Mouse (Mus musculus) stomach, embryonic 15.5 days (tissue): ENCODE results near the gene Pes1. TPM values are rescaled to one million over a fixed set of nuclear protein-coding genes. Genes with fewer than 3 reads are reported as not detected.
A peak's percentile ranks its signal among the peaks of the same experiment; 100 is the strongest.
"Not testable (repeated sequence)": the region's sequence is repeated elsewhere in the genome, so short reads cannot be mapped to it uniquely, and the experiment has no call there.

ENCODE experiments used
- ATAC-seq: fragments of 200-750 bp; cut with Nextera tagmentation; 2 replicates; pipeline ENCODE4 v1.8.0; 2017; ENCODE audit warnings: low read depth, moderate number of reproducible peaks, moderate TSS enrichment; ENCODE audit not compliant: insufficient read depth, low FRiP score
- H3K27ac ChIP-seq: fragments of 300-500 bp; sonication (generic); 2 replicates; pipeline ENCODE4 v1.5.1; 2015; ENCODE audit warnings: mild to moderate bottlenecking, inconsistent platforms
- H3K27me3 ChIP-seq: fragments of 300-500 bp; sonication (generic); replicated peaks from 2 replicates; pipeline ENCODE4 v1.6.1; 2015; ENCODE audit warnings: inconsistent platforms
- H3K36me3 ChIP-seq: fragments of 300-500 bp; sonication (generic); 2 replicates; pipeline ENCODE4 v1.6.1; 2015; ENCODE audit warnings: inconsistent platforms
- H3K4me1 ChIP-seq: fragments of 300-500 bp; sonication (generic); 2 replicates; pipeline ENCODE4 v1.6.1; 2015; ENCODE audit warnings: inconsistent platforms
- H3K4me2 ChIP-seq: fragments of 300-500 bp; sonication (generic); 2 replicates; pipeline ENCODE4 v1.6.1; 2015; ENCODE audit warnings: mild to moderate bottlenecking, inconsistent platforms
- H3K4me3 ChIP-seq: fragments of 300-500 bp; sonication (generic); replicated peaks from 2 replicates; pipeline ENCODE4 v1.5.1; 2015; ENCODE audit warnings: inconsistent platforms
- H3K9ac ChIP-seq: fragments of 300-500 bp; sonication (generic); 2 replicates; pipeline ENCODE4 v1.6.1; 2015; ENCODE audit warnings: inconsistent platforms
- H3K9me3 ChIP-seq: fragments of 300-500 bp; sonication (generic); 2 replicates; pipeline ENCODE4 v1.6.1; 2016; ENCODE audit warnings: inconsistent platforms
- WGBS: fragments of 180-500 bp; shearing (Covaris S2); methylation state at CpG from one replicate; pipeline ENCODE4 v1.1.7; 2015; 5-methylcytosine and 5-hydroxymethylcytosine counted together
- polyA plus RNA-seq: library from polyadenylated mRNA; unstranded; fragments of >200 nt; fragmentation: Nextera tagmentation; extraction: Ambion mirVana; gene quantifications from 2 replicates; pipeline ENCODE4 v1.2.1, GENCODE M21; 2015

The Pes1 gene
- polyA plus RNA-seq, 1 experiment from 2014 or later, result 75.6 TPM

GRCm38 (mm10) chr11:3933756-3934285 is 30.0 kb upstream of the Pes1 start:
- no peak for ATAC-seq
- Histone ChIP-seq H3K4me1 (no peaks in the 10 kb centered on the region), H3K36me3 (no peaks in the 10 kb centered on the region), H3K27ac (no peak overlapping the region), H3K9ac (no peak overlapping the region), H3K4me2 (no peak overlapping the region), H3K4me3 (no peak overlapping the region), H3K27me3 (no peaks in the 10 kb centered on the region), H3K9me3 (no peaks in the 10 kb centered on the region)
- WGBS, result 90% methylated on average over 9 of the region's 9 CpGs

DNA sequence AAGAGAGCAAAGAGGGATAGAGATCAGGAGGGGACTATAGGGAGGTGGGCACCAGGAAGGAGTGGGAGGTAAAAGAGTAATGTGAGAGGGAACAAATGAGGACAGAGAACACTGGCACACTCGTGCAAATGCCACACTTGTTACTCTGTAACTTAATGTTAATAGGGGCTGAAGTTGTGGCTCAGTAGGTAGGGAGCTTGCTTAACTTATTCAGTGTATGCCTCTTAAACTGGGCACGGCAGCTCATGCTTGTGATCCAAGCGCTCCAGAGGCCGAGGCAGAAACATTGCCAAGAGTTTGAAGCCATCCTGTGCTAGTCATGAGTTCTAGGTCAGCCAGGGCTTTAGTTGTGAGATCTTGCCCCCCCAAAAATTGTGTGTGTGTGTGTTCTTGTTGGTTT is 28.6 kb upstream of the Pes1 start:
- 74% methylated on average over 4 of the region's 4 CpGs for WGBS
- no peak for ATAC-seq
- Histone ChIP-seq H3K4me3 (no peak overlapping the region), H3K27me3 (no peaks in the 10 kb centered on the region), H3K4me2 (no peak overlapping the region), H3K9ac (no peak overlapping the region), H3K27ac (no peak overlapping the region), H3K4me1 (no peaks in the 10 kb centered on the region), H3K36me3 (no peaks in the 10 kb centered on the region), H3K9me3 (no peaks in the 10 kb centered on the region)

GRCm38 (mm10) chr11:3936318-3936717 is 27.5 kb upstream of the Pes1 start:
- H3K9me3 ChIP-seq, result no peaks in the 10 kb centered on the region
- 87% methylated on average over 3 of the region's 3 CpGs for WGBS
- no peaks in the 10 kb centered on the region for H3K27me3 ChIP-seq
- H3K4me3 ChIP-seq, result no peak overlapping the region
- H3K4me1 ChIP-seq, result no peaks in the 10 kb centered on the region
- ATAC-seq, result no peak
- no peak overlapping the region for H3K9ac ChIP-seq
- no peak overlapping the region for H3K4me2 ChIP-seq
- no peaks in the 10 kb centered on the region for H3K36me3 ChIP-seq
- H3K27ac ChIP-seq, result no peak overlapping the region

GRCm38 (mm10) chr11:3937321-3937874 is 26.4 kb upstream of the Pes1 start:
- no peak overlapping the region for H3K4me3 ChIP-seq
- H3K4me2 ChIP-seq, result no peak overlapping the region
- WGBS, result 74% methylated on average over 13 of the region's 13 CpGs
- H3K4me1 ChIP-seq, result no peaks in the 10 kb centered on the region
- H3K9me3 ChIP-seq, result no peaks in the 10 kb centered on the region
- ATAC-seq, result no peak
- H3K27me3 ChIP-seq, result no peaks in the 10 kb centered on the region
- no peaks in the 10 kb centered on the region for H3K36me3 ChIP-seq
- H3K9ac ChIP-seq, result no peak overlapping the region
- H3K27ac ChIP-seq, result no peak overlapping the region

DNA sequence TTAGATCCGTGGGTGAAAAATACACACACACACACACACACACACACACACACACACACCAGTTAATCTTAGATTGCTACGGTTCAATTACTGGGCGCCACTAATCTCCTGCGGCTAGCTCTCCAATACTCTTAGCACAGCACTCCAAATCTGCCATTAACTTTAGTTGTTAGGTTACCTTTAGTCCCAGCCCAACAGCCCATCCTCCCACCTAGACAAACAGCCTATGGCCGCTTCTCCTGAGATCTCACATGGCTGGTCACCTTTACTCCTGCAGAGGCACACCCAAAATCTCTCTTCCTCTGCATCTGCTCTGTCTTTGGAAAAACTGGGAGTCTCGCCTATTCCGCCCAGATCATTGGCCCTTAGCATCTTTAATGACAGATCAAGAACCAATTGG is 22.4 kb upstream of the Pes1 start:
- Histone ChIP-seq H3K27ac (no peak overlapping the region), H3K4me3 (no peak overlapping the region), H3K4me1 (no peaks in the 10 kb centered on the region), H3K27me3 (no peaks in the 10 kb centered on the region), H3K9me3 (no peaks in the 10 kb centered on the region), H3K9ac (no peak overlapping the region), H3K4me2 (no peak overlapping the region), H3K36me3 (no peaks in the 10 kb centered on the region)
- no peak for ATAC-seq
- 86% methylated on average over 7 of the region's 7 CpGs for whole genome bisulfite sequencing

DNA sequence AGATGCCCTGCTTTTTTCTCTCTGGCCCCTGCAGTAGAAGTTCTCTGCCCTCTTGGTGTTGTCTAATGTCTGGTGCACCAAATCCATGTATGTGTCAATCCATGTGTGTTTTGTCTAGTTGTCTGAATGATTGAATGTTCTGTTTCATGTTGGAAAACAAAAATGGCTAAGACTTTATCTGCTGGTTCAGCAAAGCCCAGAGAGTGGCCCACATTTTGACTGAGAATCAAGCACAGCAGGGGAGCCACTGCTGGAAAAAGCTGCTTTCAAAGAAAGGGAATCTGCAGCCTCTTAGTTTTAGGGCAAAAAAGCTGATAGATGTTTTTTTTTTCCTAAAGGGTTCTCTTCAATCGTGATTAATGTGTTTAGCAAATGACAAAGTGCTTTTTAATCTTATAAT is 17.4 kb upstream of the Pes1 start:
- Histone ChIP-seq H3K36me3 (no peaks in the 10 kb centered on the region), H3K4me2 (no peak overlapping the region), H3K9me3 (no peaks in the 10 kb centered on the region), H3K27ac (no peak overlapping the region), H3K4me1 (no peaks in the 10 kb centered on the region), H3K27me3 (no peaks in the 10 kb centered on the region), H3K4me3 (no peak overlapping the region), H3K9ac (no peak overlapping the region)
- 16% methylated on average over 1 of the region's 1 CpGs for WGBS
- ATAC-seq, result no peak

DNA sequence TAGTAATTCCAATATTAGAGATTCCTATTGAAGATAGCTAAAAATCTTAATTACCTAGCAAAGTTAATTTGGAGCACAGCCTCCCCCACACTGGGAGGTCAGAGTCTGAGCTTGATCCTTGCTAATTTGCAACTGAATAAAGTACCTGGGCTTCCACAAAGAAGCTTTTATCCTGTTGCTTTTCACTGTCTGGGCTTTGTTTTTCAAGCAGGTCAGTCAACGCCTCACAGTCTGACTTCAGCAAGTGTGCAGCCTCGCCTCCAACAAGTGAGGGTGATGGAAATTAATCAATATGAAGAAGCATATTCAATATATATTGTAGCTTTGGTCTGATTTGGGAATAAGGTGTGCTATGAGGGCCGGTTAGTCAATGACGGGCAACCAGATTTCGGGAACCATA is 8.9 kb upstream of the Pes1 start:
- H3K27me3 ChIP-seq, H3K9ac ChIP-seq, H3K4me1 ChIP-seq, H3K4me3 ChIP-seq, H3K4me2 ChIP-seq, H3K27ac ChIP-seq, H3K9me3 ChIP-seq, ATAC-seq, H3K36me3 ChIP-seq: not testable (repeated sequence)
- 86% methylated on average over 5 of the region's 5 CpGs for WGBS

DNA sequence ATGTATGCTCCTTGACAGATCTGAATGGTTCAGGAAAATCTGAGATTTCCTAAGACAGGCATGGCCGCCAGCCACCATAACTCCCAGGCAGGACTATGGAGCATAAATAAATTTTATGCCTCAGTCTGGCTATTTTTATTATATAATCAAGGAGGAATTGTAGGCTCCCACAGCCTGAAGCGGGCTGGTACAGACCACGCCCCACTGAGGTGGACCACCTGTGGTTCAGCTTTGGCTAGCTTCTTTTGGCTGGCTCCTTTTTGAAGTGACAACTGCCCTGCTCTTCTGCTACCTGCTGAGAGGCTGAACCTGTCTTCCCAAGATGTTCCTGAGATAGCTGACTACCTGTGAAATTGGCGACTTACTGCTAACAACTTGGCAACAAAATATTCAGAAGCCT is 8.4 kb upstream of the Pes1 start:
- not testable (repeated sequence) for H3K27ac ChIP-seq, H3K27me3 ChIP-seq, H3K4me2 ChIP-seq, H3K4me3 ChIP-seq, H3K9me3 ChIP-seq, H3K4me1 ChIP-seq, ATAC-seq, H3K36me3 ChIP-seq, H3K9ac ChIP-seq
- WGBS, result 85% methylated on average over 4 of the region's 4 CpGs

- H3K4me3 ChIP-seq, result no peak overlapping the region
- H3K36me3 ChIP-seq, result no peaks in the 10 kb centered on the region
- no peaks in the 10 kb centered on the region for H3K9me3 ChIP-seq
- no peak overlapping the region for H3K9ac ChIP-seq
- H3K4me2 ChIP-seq, result no peak overlapping the region
- peaks cover 8% of the 10 kb centered on the region for H3K4me1 ChIP-seq
- 56% methylated on average over 2 of the region's 2 CpGs for WGBS
- ATAC-seq, result no peak
- no peak overlapping the region for H3K27ac ChIP-seq
- H3K27me3 ChIP-seq, result no peaks in the 10 kb centered on the region
These were observed 2.9 kb upstream of the Pes1 start for GRCm38 (mm10) chr11:3960901-3961300.

DNA sequence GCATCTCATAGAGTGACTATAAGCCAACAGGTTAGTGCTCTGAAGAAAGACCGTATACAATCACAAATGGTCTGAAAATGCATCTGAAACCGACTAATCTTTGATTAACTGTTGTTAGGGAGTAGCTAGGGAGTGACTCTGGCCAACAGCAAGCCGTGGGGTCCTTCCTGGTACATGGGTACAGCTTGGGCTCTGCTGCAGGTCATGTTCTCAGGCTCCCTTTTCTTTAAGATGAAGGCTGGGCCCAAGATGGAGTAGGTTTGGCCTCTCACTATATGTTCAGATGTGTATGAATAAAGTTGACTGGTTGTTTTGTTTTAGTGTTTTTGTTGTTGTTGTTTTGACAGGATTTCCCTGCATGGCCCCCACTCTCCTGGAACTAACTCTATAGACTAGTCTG is 2.0 kb upstream of the Pes1 start:
- WGBS, result 67% methylated on average over 3 of the region's 3 CpGs
- no peak for ATAC-seq
- H3K27ac ChIP-seq, result no peak overlapping the region
- peaks cover 11% of the 10 kb centered on the region for H3K4me1 ChIP-seq
- no peaks in the 10 kb centered on the region for H3K36me3 ChIP-seq
- no peak overlapping the region for H3K4me3 ChIP-seq
- no peaks in the 10 kb centered on the region for H3K9me3 ChIP-seq
- no peak overlapping the region for H3K4me2 ChIP-seq
- H3K9ac ChIP-seq, result no peak overlapping the region
- no peaks in the 10 kb centered on the region for H3K27me3 ChIP-seq

DNA sequence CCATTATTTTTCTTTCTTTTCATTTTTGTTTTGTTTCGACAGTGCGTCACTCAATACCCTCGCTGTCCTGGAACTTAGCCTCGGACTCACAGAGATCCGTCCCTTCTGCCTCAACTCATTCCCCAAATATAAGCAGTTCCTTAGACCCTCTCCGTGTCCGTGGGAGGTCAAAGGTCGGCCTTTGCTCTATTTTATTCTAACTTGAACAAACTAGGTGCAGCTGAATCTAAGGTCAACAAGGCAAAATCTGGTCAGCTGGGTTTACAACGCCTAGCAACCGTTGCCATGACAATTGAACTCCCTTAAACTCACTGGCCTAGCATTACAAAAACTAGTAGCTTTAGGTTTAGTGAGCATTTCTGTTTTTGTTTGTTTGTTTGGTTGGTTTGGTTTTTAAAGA is 620 bp upstream of the Pes1 start:
- Histone ChIP-seq H3K9ac (no peak overlapping the region), H3K4me2 (peak overlapping the region; percentile 79), H3K27me3 (no peaks in the 10 kb centered on the region), H3K4me1 (peaks cover 11% of the 10 kb centered on the region), H3K27ac (peak overlapping the region; percentile 71; the same call in 1 of the 2 replicates), H3K4me3 (peak overlapping the region; percentile 65), H3K9me3 (no peaks in the 10 kb centered on the region), H3K36me3 (0 out of 2 replicates have a peak, but pooled peaks cover 1% of the 10 kb centered on the region)
- no peak for ATAC-seq
- 78% methylated on average over 10 of the region's 10 CpGs for WGBS

- no peak for ATAC-seq
- Histone ChIP-seq H3K4me1 (peaks cover 11% of the 10 kb centered on the region), H3K9me3 (no peaks in the 10 kb centered on the region), H3K9ac (peak overlapping the region; percentile 68), H3K36me3 (0 out of 2 replicates have a peak, but pooled peaks cover 7% of the 10 kb centered on the region), H3K4me3 (peak overlapping the region; percentile 65), H3K27ac (peak overlapping the region; percentile 71), H3K4me2 (peak overlapping the region; percentile 79), H3K27me3 (no peaks in the 10 kb centered on the region)
- WGBS, result 10% methylated on average over 11 of the region's 11 CpGs
These were observed 819 bp downstream of the Pes1 start for GRCm38 (mm10) chr11:3964416-3965172.
